Mouse (Mus musculus) activated CD4-positive, CD25-positive, alpha-beta regulatory T cell (primary cell): ENCODE measurements around the gene Yy2. TPM values are rescaled to one million over a fixed set of nuclear protein-coding genes. Genes with fewer than 3 reads are reported as not detected.

Experiments
- polyA plus RNA-seq, 2 experiments: library from polyadenylated mRNA; unstranded; fragments of 100-300 nt; shearing (Covaris generic); gene quantifications; one replicate each; pipeline ENCODE4 v1.2.1; 2017

The Yy2 gene
- 1 to 10 TPM; 1.1 to 3.3 TPM for polyA plus RNA-seq

GRCm38 (mm10) chrX:157568840-157569239 lies at the start of gene Yy2:
TSS of gene Yy2 (minus strand) at chrX:157568985.

DNA sequence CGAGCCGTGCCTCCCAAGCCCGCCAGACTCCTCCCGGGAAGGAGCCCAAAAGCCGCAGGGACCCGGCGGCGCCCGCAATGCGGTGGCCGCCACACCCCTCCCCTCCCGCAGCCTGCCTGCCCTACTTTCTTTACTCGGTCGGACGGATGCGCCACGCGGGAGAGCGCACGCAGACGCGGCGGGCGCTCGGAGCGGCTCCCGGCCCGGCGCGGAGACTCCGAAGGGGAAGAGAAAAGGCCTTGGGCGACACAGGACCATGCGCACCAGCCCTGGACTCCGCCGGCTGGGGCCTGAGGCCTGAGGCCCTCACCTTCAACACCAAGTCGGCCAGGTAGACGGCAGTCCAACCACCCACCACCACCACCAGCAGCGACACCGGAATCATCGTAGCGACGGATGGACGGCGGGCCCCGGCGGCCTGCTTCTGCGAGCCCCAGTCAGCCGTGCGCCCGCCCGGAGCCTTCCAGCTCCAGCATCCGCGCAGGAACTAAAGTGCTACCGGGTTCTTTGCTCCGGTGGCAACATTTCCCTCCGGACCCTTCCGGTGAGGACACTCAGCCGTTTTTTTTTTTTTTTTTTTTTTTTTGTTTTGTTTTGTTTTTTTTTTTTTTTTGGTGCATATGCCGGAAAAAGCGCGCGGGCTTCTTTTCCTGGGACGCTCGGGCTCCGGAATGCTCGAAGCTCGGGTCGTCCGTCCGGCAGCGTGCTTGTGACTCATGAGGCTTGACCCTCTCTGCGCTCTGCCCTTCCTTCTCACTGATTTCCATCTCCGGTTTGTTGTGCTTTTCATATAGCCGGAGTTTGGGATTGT lies 29.6 kb upstream of the Yy2 start, which contains the start of gene Mbtps2:
Mbtps2 (minus strand) TSS at position 530 of the 811 bp plus-strand sequence.

Other genes with a start within 250 kb of the Yy2 start
- under 1 TPM; 0.20 to 0.44 TPM for gene Phex, start 153.7 kb downstream of the Yy2 start, polyA plus RNA-seq
- 10 to 100 TPM; 66.4 to 67.1 TPM for gene Sms, start 76.7 kb downstream of the Yy2 start, polyA plus RNA-seq
- 10 to 100 TPM; 14.9 to 16.8 TPM for gene Mbtps2, start 29.7 kb upstream of the Yy2 start, polyA plus RNA-seq
- not detected for gene Smpx, start 129.9 kb upstream of the Yy2 start, polyA plus RNA-seq
- not detected for gene Klhl34, start 249.4 kb upstream of the Yy2 start, polyA plus RNA-seq